Mouse (Mus musculus) CD4-positive, CD25-positive, alpha-beta regulatory T cell, adult 4 months (primary cell): Measurements from ENCODE around the gene Kctd4. TPM values are rescaled to one million over a fixed set of nuclear protein-coding genes. Genes with fewer than 3 reads are reported as not detected.
A peak's percentile ranks its signal among the peaks of the same experiment; 100 is the strongest.
"Not testable (repeated sequence)": the region's sequence is repeated elsewhere in the genome, so short reads cannot be mapped to it uniquely, and the experiment has no call there.

Experiments
- ATAC-seq: one replicate; pipeline ENCODE4 v1.8.0; 2017
- polyA plus RNA-seq, 2 experiments: library from polyadenylated mRNA; unstranded; fragments of 100-300 nt; shearing (Covaris generic); gene quantifications; one replicate each; pipeline ENCODE4 v1.2.1; 2017

Kctd4 gene
- polyA plus RNA-seq: 1 to 10 TPM; 1.4 to 3.3 TPM

GRCm38 (mm10) chr14:75954766-75955165 lies at the start of gene Kctd4:
Gene Kctd4, plus strand, starts transcription at chr14:75955009.
- no peak for ATAC-seq

DNA sequence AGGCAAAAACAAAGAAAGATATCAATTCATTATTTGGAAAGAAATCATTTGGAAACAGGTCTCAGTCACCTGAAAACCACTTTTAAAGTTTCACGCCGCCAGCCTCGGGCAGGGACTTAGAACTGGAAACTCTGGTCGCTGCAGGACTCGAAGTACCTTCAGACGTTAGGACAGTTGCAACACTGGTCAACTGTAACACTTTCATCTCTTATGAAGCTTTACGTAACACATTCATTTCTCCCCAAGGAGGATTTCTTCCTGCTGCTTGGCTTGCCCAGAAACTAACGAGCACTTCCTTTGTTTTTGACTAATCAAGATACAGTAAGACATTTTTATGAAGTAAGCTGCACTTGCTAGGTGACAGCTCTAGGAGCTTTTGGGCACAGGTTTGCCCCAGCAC lies 47.9 kb upstream of the Kctd4 start:
- ATAC-seq: no peak

- ATAC-seq: no peak
Measured at GRCm38 (mm10) chr14:75911968-75912367, 42.8 kb upstream of the Kctd4 start.

GRCm38 (mm10) chr14:75912665-75913064 lies 42.1 kb upstream of the Kctd4 start:
- ATAC-seq: no peak

GRCm38 (mm10) chr14:75923314-75924052 lies 31.3 kb upstream of the Kctd4 start:
- no peak for ATAC-seq

DNA sequence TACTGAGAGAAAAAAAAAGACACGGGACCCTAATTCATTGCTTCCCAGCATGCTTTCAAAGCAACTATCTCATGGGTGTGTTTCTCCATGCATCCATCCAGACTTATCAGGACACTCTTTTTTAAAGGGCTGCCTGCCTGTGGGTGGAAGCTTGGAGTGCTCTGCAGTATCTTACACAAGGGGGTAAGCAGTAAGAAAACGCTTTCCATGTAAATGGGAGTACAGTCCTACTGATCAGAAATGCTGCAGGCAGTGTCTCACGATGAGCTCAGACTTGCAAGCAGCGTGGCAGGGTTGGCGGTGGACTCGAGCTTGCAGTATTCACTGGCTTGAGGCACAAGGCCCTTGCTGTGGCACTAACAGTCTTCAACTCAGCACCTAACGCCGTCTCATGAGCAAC lies 25.1 kb upstream of the Kctd4 start:
- not testable (repeated sequence) for ATAC-seq

- ATAC-seq: no peak
Measured at GRCm38 (mm10) chr14:75931266-75931665, 23.5 kb upstream of the Kctd4 start.

DNA sequence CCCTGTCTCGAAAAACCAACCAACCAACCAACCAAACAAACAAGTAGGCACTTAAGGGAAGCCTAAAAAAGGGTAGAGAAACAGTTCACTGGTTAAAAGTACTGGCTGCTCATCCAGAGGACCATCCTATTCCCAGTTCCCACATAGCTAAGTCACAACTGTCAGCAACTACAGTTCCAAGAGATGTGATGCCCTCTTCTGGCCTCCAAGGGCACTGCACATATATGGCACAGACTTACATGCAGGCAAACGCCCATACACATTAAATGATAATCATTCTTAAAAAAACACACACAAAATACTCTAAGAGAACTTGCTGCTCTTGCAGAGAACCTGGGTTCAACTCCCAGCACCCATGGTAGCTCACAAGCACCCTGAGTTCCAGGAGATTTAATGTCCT lies 20.4 kb upstream of the Kctd4 start:
- ATAC-seq: no peak

DNA sequence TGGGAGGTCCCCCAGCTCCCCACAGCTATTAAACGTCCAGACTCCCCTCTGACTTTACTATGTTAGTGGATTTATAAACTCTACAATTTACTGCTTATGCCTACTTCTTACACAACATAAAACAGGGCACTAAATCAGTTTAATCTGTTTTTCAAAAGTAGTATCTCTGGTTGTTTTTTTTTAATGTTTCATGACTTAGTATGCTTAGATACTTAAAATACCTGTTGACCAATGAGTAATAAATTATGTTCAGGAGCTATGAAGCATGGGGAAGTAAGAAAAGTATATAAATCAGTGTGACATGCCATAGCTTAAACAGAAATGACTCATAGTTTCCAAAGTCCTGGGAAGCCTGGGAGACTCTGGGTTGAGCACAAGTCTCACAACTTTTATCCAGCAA lies 17.1 kb upstream of the Kctd4 start:
- no peak for ATAC-seq

- ATAC-seq: no peak
Measured at GRCm38 (mm10) chr14:75941500-75941899, 13.3 kb upstream of the Kctd4 start.

DNA sequence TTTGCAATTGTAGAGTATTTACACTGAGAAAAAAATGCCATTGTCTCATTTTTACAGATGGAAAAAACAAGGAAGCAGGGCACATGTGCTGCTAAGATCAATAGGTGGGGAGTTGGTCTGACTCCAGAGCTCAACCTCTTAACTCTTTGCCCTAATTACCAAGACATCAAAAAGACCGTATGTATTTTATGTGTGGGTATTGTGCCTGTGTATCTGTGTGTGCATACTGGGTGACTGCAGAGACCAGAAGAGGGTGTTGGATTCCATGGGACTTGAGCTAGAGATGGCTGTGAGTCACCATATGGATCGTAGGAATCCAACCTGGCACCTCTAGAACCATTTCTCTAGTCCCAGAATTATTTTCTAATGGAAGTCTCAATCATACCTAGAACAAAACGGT lies 12.4 kb upstream of the Kctd4 start:
- ATAC-seq: no peak

DNA sequence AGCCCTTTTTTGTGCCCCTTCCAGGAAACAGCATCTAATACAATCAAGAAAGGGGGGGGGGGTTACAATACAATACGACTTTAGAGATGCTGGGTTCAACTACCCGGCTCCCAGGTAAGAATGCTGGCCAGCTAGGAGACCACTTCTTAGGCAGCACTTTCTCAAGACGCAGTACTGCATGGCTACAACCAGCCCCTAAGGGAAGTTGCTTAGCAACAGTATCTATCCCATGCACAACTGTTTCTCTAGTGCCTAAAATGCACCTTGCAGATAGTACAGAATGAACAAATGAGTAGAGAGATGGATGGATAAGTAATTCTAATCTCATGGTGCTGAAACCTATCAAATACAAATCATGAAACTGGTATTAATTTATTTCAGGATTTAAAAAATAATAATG lies 7.1 kb upstream of the Kctd4 start:
- ATAC-seq: no peak

DNA sequence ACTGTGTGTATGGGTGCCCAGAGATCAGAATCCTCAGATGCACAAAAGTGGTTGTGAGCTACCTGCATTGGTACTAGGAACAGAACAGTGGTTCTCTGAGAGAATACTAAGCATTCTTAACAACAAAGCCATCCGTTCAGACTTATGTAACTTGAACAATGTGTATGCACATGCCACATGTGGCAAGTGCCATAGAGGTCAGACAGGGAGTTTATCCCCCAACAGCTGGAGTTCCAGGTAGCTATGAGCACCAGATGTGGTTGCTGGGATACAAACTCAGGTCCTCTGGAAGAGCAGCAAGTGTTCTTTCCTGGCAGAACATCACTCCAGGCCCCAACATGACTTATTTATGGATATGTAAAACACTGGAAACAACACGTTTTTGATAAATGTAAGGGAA lies 1.8 kb upstream of the Kctd4 start:
- ATAC-seq: no peak

DNA sequence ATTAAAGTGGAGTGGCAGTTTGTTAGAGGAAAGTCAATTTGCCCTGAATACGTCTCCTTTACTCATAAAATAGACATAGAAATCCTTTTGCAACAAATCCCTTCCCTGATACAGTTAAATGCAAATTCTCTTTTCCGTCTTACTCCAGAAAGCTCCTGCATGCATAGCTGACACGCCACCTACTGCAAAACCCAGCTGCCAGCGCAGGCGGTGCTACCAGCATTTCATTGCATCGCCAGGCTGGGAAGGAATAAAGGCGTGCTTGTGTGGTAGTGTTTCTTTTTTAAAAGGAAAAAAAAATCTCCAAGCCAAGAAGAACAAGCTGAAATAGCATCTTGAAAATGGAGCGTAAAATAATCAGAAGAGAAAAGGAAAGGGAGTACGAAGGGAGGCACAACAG lies 7.4 kb downstream of the Kctd4 start:
- no peak for ATAC-seq

DNA sequence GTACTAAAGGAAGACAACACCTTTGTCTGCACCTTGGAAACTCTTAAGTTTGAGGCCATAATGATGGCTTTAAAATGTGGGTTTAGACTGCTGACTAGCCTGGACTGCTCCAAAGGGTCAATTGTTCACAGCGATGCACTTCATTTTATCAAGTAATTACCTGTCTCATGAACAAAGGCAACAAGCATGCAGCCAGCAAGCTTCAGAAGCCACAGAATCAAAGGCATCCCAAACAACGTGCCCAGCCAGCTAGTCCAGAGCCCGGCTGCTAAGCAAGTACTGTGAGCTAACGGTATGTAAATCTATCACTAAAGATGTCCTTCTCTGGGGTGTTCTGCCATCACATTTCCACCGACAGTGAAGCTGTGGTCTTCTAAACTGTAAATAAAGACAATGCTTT lies 8.4 kb downstream of the Kctd4 start:
- ATAC-seq: no peak

DNA sequence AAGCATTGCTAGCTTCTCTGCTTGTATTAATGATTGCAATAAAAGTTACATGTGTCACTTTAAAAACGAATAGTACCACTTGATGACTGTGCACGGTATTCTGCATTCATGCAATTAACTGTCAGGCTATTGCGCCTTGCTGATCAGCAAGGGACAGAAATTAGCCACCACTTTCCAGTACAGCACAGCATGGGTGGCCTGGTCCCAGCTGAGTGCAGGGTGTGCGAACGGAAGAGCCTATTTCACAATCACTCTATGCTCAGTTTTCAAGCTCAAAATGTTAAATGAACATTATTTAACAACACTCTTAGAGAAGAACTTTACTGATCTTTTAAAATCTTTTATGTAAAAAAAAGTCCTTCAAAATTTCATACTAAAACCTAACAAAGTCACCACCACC lies 9.2 kb downstream of the Kctd4 start:
- ATAC-seq: no peak

GRCm38 (mm10) chr14:75964433-75964832 lies 9.6 kb downstream of the Kctd4 start:
- no peak for ATAC-seq

GRCm38 (mm10) chr14:75967291-75967690 lies 12.5 kb downstream of the Kctd4 start:
- ATAC-seq: no peak

- no peak for ATAC-seq
Measured at GRCm38 (mm10) chr14:75976107-75976506, 21.3 kb downstream of the Kctd4 start.

- ATAC-seq: no peak
Measured at GRCm38 (mm10) chr14:75981231-75981630, 26.4 kb downstream of the Kctd4 start.

GRCm38 (mm10) chr14:75983891-75984290 lies 29.1 kb downstream of the Kctd4 start:
- no peak for ATAC-seq

GRCm38 (mm10) chr14:75985112-75985511 lies 30.3 kb downstream of the Kctd4 start:
- ATAC-seq: no peak

GRCm38 (mm10) chr14:75986878-75987483 lies 32.2 kb downstream of the Kctd4 start:
- peak; percentile 62 for ATAC-seq

- no peak for ATAC-seq
Measured at GRCm38 (mm10) chr14:75989168-75989567, 34.4 kb downstream of the Kctd4 start.

DNA sequence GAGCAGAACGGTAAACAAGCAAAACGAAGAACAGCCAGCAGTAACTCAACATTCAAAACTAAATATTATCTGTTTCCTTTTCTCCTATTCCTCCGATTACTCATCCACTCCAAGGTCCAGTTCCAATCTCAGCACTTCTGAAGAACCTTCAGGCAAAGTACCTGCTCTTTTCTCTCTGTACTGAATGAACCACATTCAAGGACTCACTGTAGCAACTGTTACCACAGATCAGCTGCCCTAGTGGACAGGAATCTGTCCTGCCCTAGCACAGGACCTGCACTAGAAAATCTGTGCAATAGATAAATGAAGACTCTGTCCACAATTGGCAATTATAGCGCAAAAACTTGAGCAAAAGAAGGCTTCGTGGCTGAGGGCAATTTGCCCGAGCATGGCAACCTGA lies 36.1 kb downstream of the Kctd4 start:
- no peak for ATAC-seq
